Mouse (Mus musculus): ENCODE measurements around the gene Tsen2. TPM values are rescaled to one million over a fixed set of nuclear protein-coding genes. Genes with fewer than 3 reads are reported as not detected.

The Tsen2 gene
- polyA plus RNA-seq, 1 experiment from 2014 or later, result 29.7 TPM

DNA sequence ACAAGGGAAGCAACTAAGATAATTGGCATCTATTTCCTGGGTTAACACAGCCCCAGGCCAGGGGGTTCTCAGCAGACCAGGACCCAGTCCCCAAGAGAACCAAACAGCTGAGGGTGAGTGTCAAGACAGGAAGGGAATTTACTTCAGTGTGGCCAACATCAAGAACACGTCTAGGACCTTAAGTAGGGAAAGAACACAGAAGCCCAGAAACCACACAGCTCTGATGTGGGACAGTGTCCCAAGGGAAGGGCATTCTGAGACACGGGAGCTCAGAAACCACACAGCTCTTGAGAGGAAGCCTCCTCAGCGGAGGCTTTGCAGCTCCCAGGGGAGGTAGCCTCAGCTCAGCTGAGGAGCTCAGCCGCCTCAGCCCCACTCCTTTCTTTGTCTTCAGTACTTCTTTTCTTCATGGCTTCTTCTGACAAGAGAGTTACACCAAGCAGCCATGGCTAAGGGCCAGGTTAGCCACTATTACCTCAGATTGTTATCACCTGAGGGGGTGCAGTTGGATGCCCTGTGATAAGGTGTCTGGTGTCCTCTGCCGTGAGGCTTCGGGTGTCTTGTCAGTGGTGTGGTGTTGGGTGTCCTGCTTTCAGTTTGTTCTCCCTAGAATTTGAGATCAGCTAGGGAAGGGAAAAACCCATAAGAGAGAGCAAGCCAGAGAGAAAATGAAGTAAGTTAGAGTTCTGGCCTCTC, 39.1 kb downstream of the Tsen2 start:
- no peaks in the 10 kb centered on the region for H3K36me3 ChIP-seq (ENCODE audit: control insufficient read depth, insufficient read depth, low read length)
- H3K9me3 ChIP-seq (ENCODE audit: control insufficient read depth, low read length), result no peaks in the 10 kb centered on the region
- WGBS, result 79% methylated on average over 6 of the region's 6 CpGs
- no peak for DNase-seq (ENCODE audit: low spot score)
- no peak overlapping the region for H3K27ac ChIP-seq (ENCODE audit: low read depth, low read length)
- H3K4me3 ChIP-seq (ENCODE audit: low read depth, low read length), result no peak overlapping the region
- no peaks in the 10 kb centered on the region for H3K4me1 ChIP-seq (replicated peaks; ENCODE audit: control insufficient read depth, insufficient read depth, low read length)
- no peak for ATAC-seq (ENCODE audit: low FRiP score)
- no peaks in the 10 kb centered on the region for H3K27me3 ChIP-seq (ENCODE audit: control insufficient read depth, insufficient read depth, low read length)
- no peak overlapping the region for H3K4me2 ChIP-seq (replicated peaks; ENCODE audit: low read depth, low read length)
- no peak overlapping the region for H3K9ac ChIP-seq (ENCODE audit: low read depth, low read length)

DNA sequence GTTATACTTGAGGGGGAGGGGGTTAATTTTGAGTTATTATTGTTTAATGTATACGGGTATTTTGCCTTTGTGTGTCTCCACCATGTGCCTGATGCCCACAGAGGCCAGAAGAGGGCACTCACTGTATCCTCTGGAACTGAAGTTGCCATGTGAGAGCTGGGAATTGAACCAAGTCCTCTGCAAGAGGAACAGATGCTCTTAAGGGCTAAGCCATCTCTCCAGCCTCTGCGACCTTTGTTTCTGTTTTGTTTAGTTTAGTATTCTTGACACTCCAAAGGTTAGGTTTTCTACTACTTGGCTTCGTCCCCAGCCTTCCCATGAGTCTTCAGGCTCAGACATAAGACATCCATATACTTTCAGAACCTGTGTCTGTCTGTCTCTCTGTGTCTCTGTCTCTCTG, 39.7 kb downstream of the Tsen2 start:
- Histone ChIP-seq H3K4me2 (replicated peaks; ENCODE audit: low read depth, low read length) (no peak overlapping the region), H3K36me3 (ENCODE audit: control insufficient read depth, insufficient read depth, low read length) (no peaks in the 10 kb centered on the region), H3K4me3 (ENCODE audit: low read depth, low read length) (no peak overlapping the region), H3K4me1 (replicated peaks; ENCODE audit: control insufficient read depth, insufficient read depth, low read length) (no peaks in the 10 kb centered on the region), H3K27me3 (ENCODE audit: control insufficient read depth, insufficient read depth, low read length) (no peaks in the 10 kb centered on the region), H3K27ac (ENCODE audit: low read depth, low read length) (no peak overlapping the region), H3K9ac (ENCODE audit: low read depth, low read length) (no peak overlapping the region), H3K9me3 (ENCODE audit: control insufficient read depth, low read length) (no peaks in the 10 kb centered on the region)
- DNase-seq (ENCODE audit: low spot score) (no peak), ATAC-seq (ENCODE audit: low FRiP score) (no peak)
- 83% methylated on average over 3 of the region's 3 CpGs for WGBS

DNA sequence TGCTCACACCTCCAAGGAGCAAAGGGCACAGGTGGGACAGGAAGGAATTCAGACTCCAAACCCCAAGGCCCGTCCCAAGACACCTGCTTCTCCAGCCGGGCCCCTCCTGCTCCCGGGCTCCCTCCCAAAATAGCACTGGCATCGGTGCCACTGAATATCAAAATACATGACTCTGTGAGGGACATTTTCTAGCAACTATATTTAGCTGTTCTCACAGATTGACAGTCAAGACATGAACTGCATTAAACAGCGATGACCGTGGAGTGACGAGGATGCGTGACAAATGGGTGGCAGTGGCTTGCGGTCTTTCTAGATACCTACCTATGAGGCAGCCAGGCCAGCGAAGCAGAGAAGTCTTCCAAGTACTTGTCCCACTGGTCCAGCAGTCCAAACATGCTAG, 41.9 kb downstream of the Tsen2 start:
- no peak overlapping the region for H3K4me3 ChIP-seq (ENCODE audit: low read depth, low read length)
- no peak for DNase-seq (ENCODE audit: low spot score)
- no peaks in the 10 kb centered on the region for H3K9me3 ChIP-seq (ENCODE audit: control insufficient read depth, low read length)
- no peaks in the 10 kb centered on the region for H3K4me1 ChIP-seq (replicated peaks; ENCODE audit: control insufficient read depth, insufficient read depth, low read length)
- H3K36me3 ChIP-seq (ENCODE audit: control insufficient read depth, insufficient read depth, low read length), result no peaks in the 10 kb centered on the region
- no peak overlapping the region for H3K9ac ChIP-seq (ENCODE audit: low read depth, low read length)
- WGBS, result 88% methylated on average over 10 of the region's 10 CpGs
- H3K27me3 ChIP-seq (ENCODE audit: control insufficient read depth, insufficient read depth, low read length), result no peaks in the 10 kb centered on the region
- H3K4me2 ChIP-seq (replicated peaks; ENCODE audit: low read depth, low read length), result no peak overlapping the region
- no peak overlapping the region for H3K27ac ChIP-seq (ENCODE audit: low read depth, low read length)
- no peak for ATAC-seq (ENCODE audit: low FRiP score)

DNA sequence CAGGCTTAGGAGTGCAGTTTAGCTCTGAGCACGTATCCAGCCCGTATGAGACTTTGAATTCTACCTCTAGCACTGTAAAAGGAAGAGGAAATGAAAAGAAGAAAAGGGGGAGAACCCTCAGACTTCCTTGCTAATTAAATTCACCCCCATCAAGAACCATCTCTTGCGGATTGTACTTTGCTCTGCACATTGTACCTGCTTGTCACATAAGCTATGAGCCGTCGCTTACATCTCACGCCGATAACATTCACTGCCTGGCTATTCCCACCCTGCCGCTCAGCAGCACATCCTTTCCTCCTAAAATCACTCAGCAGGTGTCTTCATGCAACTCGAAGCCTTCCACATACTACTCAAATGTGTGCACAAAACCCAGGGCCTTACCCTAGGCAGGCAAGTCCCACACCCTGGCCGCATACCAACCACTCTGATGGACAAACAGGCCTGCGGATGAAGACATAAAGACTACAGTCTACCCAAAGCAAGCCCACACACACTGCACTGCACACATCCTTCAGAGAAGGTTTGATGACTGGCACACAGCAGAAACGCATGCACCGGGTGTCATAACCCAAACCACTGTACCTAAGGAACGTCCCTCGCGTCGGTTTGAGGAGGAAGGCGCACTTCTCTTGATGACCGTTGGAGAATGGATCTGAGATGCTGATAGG, 47.4 kb downstream of the Tsen2 start:
- Histone ChIP-seq H3K4me1 (replicated peaks; ENCODE audit: control insufficient read depth, insufficient read depth, low read length) (no peaks in the 10 kb centered on the region), H3K27ac (ENCODE audit: low read depth, low read length) (no peak overlapping the region), H3K9ac (ENCODE audit: low read depth, low read length) (no peak overlapping the region), H3K4me2 (replicated peaks; ENCODE audit: low read depth, low read length) (no peak overlapping the region), H3K9me3 (ENCODE audit: control insufficient read depth, low read length) (no peaks in the 10 kb centered on the region), H3K27me3 (ENCODE audit: control insufficient read depth, insufficient read depth, low read length) (no peaks in the 10 kb centered on the region), H3K36me3 (ENCODE audit: control insufficient read depth, insufficient read depth, low read length) (no peaks in the 10 kb centered on the region), H3K4me3 (ENCODE audit: low read depth, low read length) (no peak overlapping the region)
- WGBS, result 89% methylated on average over 19 of the region's 19 CpGs
- DNase-seq (ENCODE audit: low spot score) (no peak), ATAC-seq (ENCODE audit: low FRiP score) (no peak)

DNA sequence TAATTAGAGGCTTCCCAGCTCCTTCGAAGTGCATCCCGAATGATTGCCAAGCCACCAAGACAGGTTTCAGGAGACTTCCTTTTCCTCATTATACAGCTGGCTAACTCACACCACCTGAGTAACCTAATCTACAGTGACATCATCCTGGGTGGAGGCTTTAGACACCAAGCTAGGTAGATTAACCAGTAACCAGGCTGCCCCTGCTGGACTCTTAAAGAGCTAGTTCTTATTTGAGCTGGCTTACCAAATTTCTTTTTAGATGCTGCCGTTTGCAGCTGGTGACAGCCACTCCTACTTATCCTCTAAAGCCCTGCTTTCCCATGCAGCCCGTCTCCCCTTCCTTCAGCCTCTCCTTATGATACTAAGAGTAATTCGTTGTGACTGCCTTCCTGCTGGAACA, 48.0 kb downstream of the Tsen2 start, which contains the start of gene Mkrn2os:
Gene Mkrn2os (minus strand): TSS at position 119 of the 400 bp plus-strand sequence.
- no peaks in the 10 kb centered on the region for H3K4me1 ChIP-seq (replicated peaks; ENCODE audit: control insufficient read depth, insufficient read depth, low read length)
- H3K27me3 ChIP-seq (ENCODE audit: control insufficient read depth, insufficient read depth, low read length), result no peaks in the 10 kb centered on the region
- H3K27ac ChIP-seq (ENCODE audit: low read depth, low read length), result no peak within 1 kb of the TSS
- H3K4me3 ChIP-seq (ENCODE audit: low read depth, low read length), result no peak within 1 kb of the TSS
- H3K9me3 ChIP-seq (ENCODE audit: control insufficient read depth, low read length), result no peaks in the 10 kb centered on the region
- no peak within 1 kb of the TSS for H3K9ac ChIP-seq (ENCODE audit: low read depth, low read length)
- DNase-seq (ENCODE audit: low spot score) (no peak), ATAC-seq (ENCODE audit: low FRiP score) (no peak)
- H3K36me3 ChIP-seq (ENCODE audit: control insufficient read depth, insufficient read depth, low read length), result no peaks in the 10 kb centered on the region
- no peak within 1 kb of the TSS for H3K4me2 ChIP-seq (replicated peaks; ENCODE audit: low read depth, low read length)
- 67% methylated on average over 5 of the region's 5 CpGs for WGBS

DNA sequence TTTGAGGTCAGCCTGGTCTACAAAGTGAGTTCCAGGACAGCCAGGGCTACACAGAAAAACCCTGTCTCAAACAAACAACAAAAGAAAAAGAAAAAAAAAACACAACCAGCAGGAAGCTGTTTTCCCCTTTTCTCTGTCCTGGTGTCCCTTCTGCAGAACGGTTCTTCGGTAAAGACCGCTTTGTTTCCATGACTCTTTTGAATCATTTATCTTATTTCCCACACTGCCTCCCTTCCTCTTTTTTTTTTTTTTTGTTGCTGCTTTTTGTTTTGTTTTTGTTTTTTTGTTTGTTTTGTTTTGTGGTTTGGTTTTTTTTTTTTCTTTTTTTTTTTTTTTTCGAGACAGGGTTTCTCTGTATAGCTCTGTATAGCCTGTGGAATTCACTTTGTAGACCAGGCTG, 48.8 kb downstream of the Tsen2 start:
- WGBS, result 78% methylated on average over 4 of the region's 4 CpGs
- no peaks in the 10 kb centered on the region for H3K4me1 ChIP-seq (replicated peaks; ENCODE audit: control insufficient read depth, insufficient read depth, low read length)
- H3K36me3 ChIP-seq (ENCODE audit: control insufficient read depth, insufficient read depth, low read length), result no peaks in the 10 kb centered on the region
- H3K9ac ChIP-seq (ENCODE audit: low read depth, low read length), result no peak overlapping the region
- DNase-seq (ENCODE audit: low spot score) (no peak), ATAC-seq (ENCODE audit: low FRiP score) (no peak)
- no peaks in the 10 kb centered on the region for H3K27me3 ChIP-seq (ENCODE audit: control insufficient read depth, insufficient read depth, low read length)
- no peak overlapping the region for H3K4me3 ChIP-seq (ENCODE audit: low read depth, low read length)
- H3K4me2 ChIP-seq (replicated peaks; ENCODE audit: low read depth, low read length), result no peak overlapping the region
- no peak overlapping the region for H3K27ac ChIP-seq (ENCODE audit: low read depth, low read length)
- no peaks in the 10 kb centered on the region for H3K9me3 ChIP-seq (ENCODE audit: control insufficient read depth, low read length)

DNA sequence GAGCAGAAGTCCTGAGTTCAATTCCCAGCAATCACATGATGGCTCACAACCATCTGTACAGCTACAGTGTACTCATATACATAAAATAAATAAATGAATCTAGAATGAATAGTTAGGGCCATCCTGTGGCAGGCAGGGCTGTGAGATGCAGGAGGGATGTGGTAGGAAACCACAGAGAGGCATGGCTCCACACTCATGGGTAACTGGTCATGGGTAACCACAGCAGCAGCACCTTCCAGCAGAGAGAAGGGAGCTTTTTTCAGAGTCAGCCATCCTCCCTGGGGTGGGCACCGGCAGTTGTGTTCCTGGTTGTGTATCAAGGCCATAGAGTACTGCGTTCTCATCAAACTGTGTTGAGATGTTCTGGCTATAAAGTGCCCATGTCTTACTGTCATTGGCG, 50.0 kb downstream of the Tsen2 start:
- ATAC-seq (ENCODE audit: low FRiP score) (no peak), DNase-seq (ENCODE audit: low spot score) (no peak)
- Histone ChIP-seq H3K4me3 (ENCODE audit: low read depth, low read length) (no peak overlapping the region), H3K27me3 (ENCODE audit: control insufficient read depth, insufficient read depth, low read length) (no peaks in the 10 kb centered on the region), H3K4me1 (replicated peaks; ENCODE audit: control insufficient read depth, insufficient read depth, low read length) (no peaks in the 10 kb centered on the region), H3K9me3 (ENCODE audit: control insufficient read depth, low read length) (no peaks in the 10 kb centered on the region), H3K9ac (ENCODE audit: low read depth, low read length) (no peak overlapping the region), H3K36me3 (ENCODE audit: control insufficient read depth, insufficient read depth, low read length) (no peaks in the 10 kb centered on the region), H3K27ac (ENCODE audit: low read depth, low read length) (no peak overlapping the region), H3K4me2 (replicated peaks; ENCODE audit: low read depth, low read length) (no peak overlapping the region)
- WGBS, result 79% methylated on average over 3 of the region's 3 CpGs

DNA sequence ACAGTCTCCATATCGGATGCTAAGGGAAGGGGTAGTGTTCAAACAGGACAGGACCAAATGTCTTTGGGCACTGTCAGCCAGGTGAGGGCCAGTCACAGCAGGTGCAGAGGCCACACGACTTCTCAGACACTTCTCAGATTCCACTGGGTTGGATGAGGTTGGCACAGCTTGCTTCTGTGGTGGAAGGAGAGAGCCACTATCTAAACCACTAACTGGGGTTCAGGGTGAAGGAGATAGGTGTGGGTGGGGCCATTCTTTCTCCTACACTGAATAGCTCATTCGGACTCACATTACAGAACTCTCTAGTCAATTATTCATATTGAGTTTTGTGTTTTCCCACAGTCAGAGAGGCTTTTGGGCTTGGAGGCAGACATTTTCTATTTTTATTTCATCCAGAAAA, 51.2 kb downstream of the Tsen2 start:
- H3K4me3 ChIP-seq (ENCODE audit: low read depth, low read length), result no peak overlapping the region
- DNase-seq (ENCODE audit: low spot score) (no peak), ATAC-seq (ENCODE audit: low FRiP score) (no peak)
- no peak overlapping the region for H3K9ac ChIP-seq (ENCODE audit: low read depth, low read length)
- H3K4me2 ChIP-seq (replicated peaks; ENCODE audit: low read depth, low read length), result no peak overlapping the region
- WGBS, result 70% methylated on average over 3 of the region's 3 CpGs
- H3K27me3 ChIP-seq (ENCODE audit: control insufficient read depth, insufficient read depth, low read length), result no peaks in the 10 kb centered on the region
- no peaks in the 10 kb centered on the region for H3K36me3 ChIP-seq (ENCODE audit: control insufficient read depth, insufficient read depth, low read length)
- H3K4me1 ChIP-seq (replicated peaks; ENCODE audit: control insufficient read depth, insufficient read depth, low read length), result no peaks in the 10 kb centered on the region
- no peak overlapping the region for H3K27ac ChIP-seq (ENCODE audit: low read depth, low read length)
- H3K9me3 ChIP-seq (ENCODE audit: control insufficient read depth, low read length), result no peaks in the 10 kb centered on the region

DNA sequence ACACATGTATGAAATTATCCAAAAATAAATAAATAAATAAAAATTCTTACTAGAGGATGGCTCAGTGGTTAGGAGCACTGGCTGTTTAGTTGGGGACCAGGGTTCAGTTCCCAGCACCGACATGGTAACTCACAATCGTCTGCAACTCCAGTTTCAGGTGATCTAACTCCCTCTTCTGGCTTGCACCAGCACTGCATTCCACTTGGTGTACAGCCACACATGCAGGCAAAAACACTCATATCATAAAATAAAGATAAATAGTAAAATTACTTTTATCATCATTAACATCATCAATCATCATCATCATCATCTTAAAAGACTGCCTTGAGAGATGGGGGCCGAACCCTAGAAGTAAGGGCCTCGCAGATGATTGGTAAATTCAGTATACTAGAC, 56.9 kb downstream of the Tsen2 start:
- no peaks in the 10 kb centered on the region for H3K9me3 ChIP-seq (ENCODE audit: control insufficient read depth, low read length)
- H3K27me3 ChIP-seq (ENCODE audit: control insufficient read depth, insufficient read depth, low read length), result no peaks in the 10 kb centered on the region
- peak overlapping the region; percentile 63; the same call in 1 of the 2 replicates for H3K4me2 ChIP-seq (replicated peaks; ENCODE audit: low read depth, low read length)
- H3K4me3 ChIP-seq (ENCODE audit: low read depth, low read length), result peak overlapping the region; percentile 78; the same call in 1 of the 2 replicates
- WGBS, result 63% methylated on average over 4 of the region's 4 CpGs
- DNase-seq (ENCODE audit: low spot score), result peak; percentile 30
- no peak overlapping the region for H3K9ac ChIP-seq (ENCODE audit: low read depth, low read length)
- no peaks in the 10 kb centered on the region for H3K36me3 ChIP-seq (ENCODE audit: control insufficient read depth, insufficient read depth, low read length)
- no peak overlapping the region for H3K27ac ChIP-seq (ENCODE audit: low read depth, low read length)
- peak; percentile 41 for ATAC-seq (ENCODE audit: low FRiP score)
- H3K4me1 ChIP-seq (replicated peaks; ENCODE audit: control insufficient read depth, insufficient read depth, low read length), result no peaks in the 10 kb centered on the region; the same call in 1 of the 2 replicates
